Mouse (Mus musculus) spleen, postnatal 36 days (tissue): Measurements from ENCODE around the gene Sbno1.

ENCODE experiments used
- DNase-seq, 2 experiments: peaks; one replicate each; pipeline ENCODE4 v3.0.0; 2022; ENCODE audit warnings: low spot score in 2 of 2, mixed read lengths in 1 of 2

Gene Sbno1

GRCm38 (mm10) chr5:124444661-124445561 lies 19.1 kb upstream of the Sbno1 start:
- DNase-seq, result peak; percentile 73 to 75

- no peak for DNase-seq
Observed at GRCm38 (mm10) chr5:124444208-124444607, 18.4 kb upstream of the Sbno1 start.

- DNase-seq, result peak in 1 of 2 experiments; percentile 17
Observed at GRCm38 (mm10) chr5:124442628-124443027, 16.8 kb upstream of the Sbno1 start.

- peak in 1 of 2 experiments; percentile 53 for DNase-seq
Observed at GRCm38 (mm10) chr5:124440094-124440701, 14.4 kb upstream of the Sbno1 start.

- peak; percentile 96 for DNase-seq
Observed at GRCm38 (mm10) chr5:124439447-124440093, 13.8 kb upstream of the Sbno1 start, which contains the start of gene Kmt5a. Gene Kmt5a (plus strand): TSS chr5:124439930.

GRCm38 (mm10) chr5:124438746-124439145 lies 12.9 kb upstream of the Sbno1 start:
- DNase-seq, result no peak

GRCm38 (mm10) chr5:124438229-124438628 lies 12.4 kb upstream of the Sbno1 start:
- DNase-seq, result peak; percentile 56 to 69

- no peak for DNase-seq
Observed at GRCm38 (mm10) chr5:124433048-124433447, 7.2 kb upstream of the Sbno1 start.

GRCm38 (mm10) chr5:124432398-124433012 lies 6.7 kb upstream of the Sbno1 start:
- peak; percentile 53 to 68 for DNase-seq

- DNase-seq, result peak in 1 of 2 experiments; percentile 16
Observed at GRCm38 (mm10) chr5:124426475-124427071, 772 bp upstream of the Sbno1 start.

GRCm38 (mm10) chr5:124424723-124425411 lies 934 bp downstream of the Sbno1 start:
- DNase-seq, result peak; percentile 24 to 43

- peak in 1 of 2 experiments; percentile 32 for DNase-seq
Observed at GRCm38 (mm10) chr5:124424200-124424722, 1.5 kb downstream of the Sbno1 start.

GRCm38 (mm10) chr5:124421786-124422185 lies 4.0 kb downstream of the Sbno1 start:
- no peak for DNase-seq

- no peak for DNase-seq
Observed at GRCm38 (mm10) chr5:124418903-124419302, 6.9 kb downstream of the Sbno1 start.

- DNase-seq, result no peak
Observed at GRCm38 (mm10) chr5:124412163-124412562, 13.6 kb downstream of the Sbno1 start.

GRCm38 (mm10) chr5:124410808-124411207 lies 15.0 kb downstream of the Sbno1 start:
- DNase-seq, result no peak

- DNase-seq, result no peak
Observed at GRCm38 (mm10) chr5:124393726-124394125, 32.1 kb downstream of the Sbno1 start.

GRCm38 (mm10) chr5:124392412-124392811 lies 33.4 kb downstream of the Sbno1 start:
- no peak for DNase-seq

GRCm38 (mm10) chr5:124387932-124388331 lies 37.9 kb downstream of the Sbno1 start:
- DNase-seq, result peak; percentile 9 to 19

GRCm38 (mm10) chr5:124380121-124380520 lies 45.7 kb downstream of the Sbno1 start:
- no peak for DNase-seq

- no peak for DNase-seq
Observed at GRCm38 (mm10) chr5:124377149-124377548, 48.7 kb downstream of the Sbno1 start.
